Mouse (Mus musculus): ENCODE measurements around the gene Mfsd4b5. TPM values are rescaled to one million over a fixed set of nuclear protein-coding genes. Genes with fewer than 3 reads are reported as not detected.

Mfsd4b5 gene
- polyA plus RNA-seq (2012; rRNA removed; ENCODE audit: low replicate concordance) = 1.5 and 1.6 TPM in 2 replicates

GRCm38 (mm10) chr10:39986466-39986865 lies at the start of gene Mfsd4b5:
Gene Mfsd4b5, minus strand, starts transcription at chr10:39986646.

GRCm38 (mm10) chr10:40024554-40025428 lies 38.3 kb upstream of the Mfsd4b5 start, which contains the start of gene Mfsd4b1:
Gene Mfsd4b1, minus strand, starts transcription at chr10:40025268.

GRCm38 (mm10) chr10:39959761-39960440 lies 26.5 kb downstream of the Mfsd4b5 start, which contains the start of gene Mfsd4b3:
Gene Mfsd4b3, minus strand, starts transcription at chr10:39960153.

GRCm38 (mm10) chr10:39926616-39927139 lies 59.8 kb downstream of the Mfsd4b5 start, which contains the start of gene Mfsd4b2:
Gene Mfsd4b2, minus strand, starts transcription at chr10:39926923.

Other genes starting within 250 kb of the Mfsd4b5 start
- gene Mfsd4b4, start 87.4 kb downstream of the Mfsd4b5 start, polyA plus RNA-seq (2012; rRNA removed; ENCODE audit: low replicate concordance) = 0.26 and 0.47 TPM in 2 replicates
- 17.7 and 35.8 TPM in 2 replicates for gene Mfsd4b2, start 59.7 kb downstream of the Mfsd4b5 start, polyA plus RNA-seq (2012; rRNA removed; ENCODE audit: low replicate concordance)
- 7.2 and 20.2 TPM in 2 replicates for gene Mfsd4b3, start 26.5 kb downstream of the Mfsd4b5 start, polyA plus RNA-seq (2012; rRNA removed; ENCODE audit: low replicate concordance)
- gene Mfsd4b1, start 38.6 kb upstream of the Mfsd4b5 start, polyA plus RNA-seq (2012; rRNA removed; ENCODE audit: low replicate concordance) = 0.09 TPM in 1 of 2 replicates, not detected in the other
- 21.3 and 124 TPM in 2 replicates for gene Slc16a10, start 155.6 kb upstream of the Mfsd4b5 start, polyA plus RNA-seq (2012; rRNA removed; ENCODE audit: low replicate concordance)